Mouse (Mus musculus) bone marrow, adult 2 months (tissue): ENCODE data around the gene Rdh7.

Source experiments
- CTCF ChIP-seq: fragments of 200-500 bp; IDR thresholded peaks from 2 replicates; pipeline ENCODE4 v1.5.1; 2011; ENCODE audit warnings: low read length, control low read depth; ENCODE audit not compliant: control insufficient read depth, insufficient read depth
- POLR2A ChIP-seq: fragments of 200-500 bp; IDR thresholded peaks from 2 replicates; pipeline ENCODE4 v1.6.1; 2011; ENCODE audit warnings: low read depth, mild to moderate bottlenecking, control low read depth, low read length, borderline replicate concordance; ENCODE audit not compliant: control insufficient read depth

DNA sequence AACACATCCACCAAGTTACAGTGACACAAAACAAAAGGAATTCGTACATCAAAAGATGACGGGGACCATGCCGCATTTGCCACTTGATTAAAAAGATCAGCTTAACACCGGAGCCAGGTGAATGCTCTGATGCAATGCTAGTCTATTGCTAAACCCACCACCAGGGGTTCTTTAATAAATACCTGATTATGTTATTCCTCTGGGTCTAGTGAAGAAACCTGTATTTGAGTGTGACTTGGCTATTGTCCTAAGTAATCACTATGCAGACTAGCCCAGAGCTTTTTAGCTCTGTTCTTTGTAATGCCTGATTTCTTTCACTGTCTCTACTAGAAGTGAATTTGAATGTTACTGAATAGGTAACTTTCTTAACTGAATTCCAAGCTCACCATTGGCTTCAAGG, 7.6 kb downstream of the Rdh7 start:
- no peak for TF ChIP-seq CTCF
- no peak for TF ChIP-seq POLR2A
